Mouse (Mus musculus) kidney, adult 18-20 months (tissue): Measurements from ENCODE around the gene Vax2.

Experiments
- DNase-seq: peaks from one replicate; pipeline ENCODE4 v3.0.0; 2021

Gene Vax2

GRCm38 (mm10) chr6:83768485-83768884, 57.4 kb downstream of the Vax2 start:
- DNase-seq: no peak

GRCm38 (mm10) chr6:83774126-83774525, 63.1 kb downstream of the Vax2 start:
- no peak for DNase-seq

GRCm38 (mm10) chr6:83774781-83775563, 63.9 kb downstream of the Vax2 start:
- peak; percentile 31 for DNase-seq

- DNase-seq: peak; percentile 91
Observed at GRCm38 (mm10) chr6:83775638-83776293, 64.7 kb downstream of the Vax2 start, which contains the start of gene Tex261. TSS of gene Tex261 (minus strand) at chr6:83775813.

GRCm38 (mm10) chr6:83778306-83778705, 67.2 kb downstream of the Vax2 start:
- no peak for DNase-seq

- DNase-seq: peak; percentile 61
Observed at GRCm38 (mm10) chr6:83779026-83779425, 68.0 kb downstream of the Vax2 start.

GRCm38 (mm10) chr6:83786426-83786825, 75.4 kb downstream of the Vax2 start:
- DNase-seq: no peak
